Mouse (Mus musculus) neural tube, embryonic 14.5 days (tissue): Measurements from ENCODE around the gene Mia2. TPM values are rescaled to one million over a fixed set of nuclear protein-coding genes. Genes with fewer than 3 reads are reported as not detected.

Experiments
- ATAC-seq: fragments of 200-750 bp; cut with Nextera tagmentation; 2 replicates; pipeline ENCODE4 v1.8.0; 2017; ENCODE audit warnings: low read depth, mild to moderate bottlenecking, moderate TSS enrichment, moderate library complexity
- H3K27ac ChIP-seq: fragments of 300-500 bp; sonication (generic); 2 replicates; pipeline ENCODE4 v1.5.1; 2014; ENCODE audit warnings: low read depth, mild to moderate bottlenecking, control low read depth, low read length, moderate library complexity, mixed read lengths
- H3K27me3 ChIP-seq: fragments of 300-500 bp; sonication (generic); 2 replicates; pipeline ENCODE4 v1.6.1; 2014; ENCODE audit warnings: low read length; ENCODE audit not compliant: control insufficient read depth, insufficient read depth
- H3K36me3 ChIP-seq: fragments of 300-500 bp; sonication (generic); 2 replicates; pipeline ENCODE4 v1.6.1; 2014; ENCODE audit warnings: low read length, mixed read lengths; ENCODE audit not compliant: control insufficient read depth, insufficient read depth
- H3K4me1 ChIP-seq: fragments of 300-500 bp; sonication (generic); 2 replicates; pipeline ENCODE4 v1.6.1; 2014; ENCODE audit warnings: low read length; ENCODE audit not compliant: control insufficient read depth, insufficient read depth
- H3K4me2 ChIP-seq: fragments of 300-500 bp; sonication (generic); 2 replicates; pipeline ENCODE4 v1.6.1; 2014; ENCODE audit warnings: mild to moderate bottlenecking, low read depth, low read length, control low read depth
- H3K4me3 ChIP-seq: fragments of 300-500 bp; sonication (generic); 2 replicates; pipeline ENCODE4 v1.5.1; 2014; ENCODE audit warnings: low read depth, low read length, control low read depth, mixed read lengths
- H3K9ac ChIP-seq: fragments of 300-500 bp; sonication (generic); replicated peaks from 2 replicates; pipeline ENCODE4 v1.6.1; 2014; ENCODE audit warnings: low read depth, mild to moderate bottlenecking, control low read depth, low read length, mixed read lengths
- H3K9me3 ChIP-seq: fragments of 300-500 bp; sonication (generic); 2 replicates; pipeline ENCODE4 v1.6.1; 2016; ENCODE audit warnings: low read length; ENCODE audit not compliant: control insufficient read depth
- WGBS: fragments of 180-500 bp; shearing (Covaris S2); extraction: QIAGEN DNeasy Blood & Tissue Kit; methylation state at CpG from one replicate; pipeline ENCODE4 v1.1.7; 2014; 5-methylcytosine and 5-hydroxymethylcytosine counted together
- polyA plus RNA-seq: library from polyadenylated mRNA; unstranded; fragments of >200 nt; fragmentation: Nextera tagmentation; extraction: Ambion mirVana; gene quantifications from 2 replicates; pipeline ENCODE4 v1.2.1, GENCODE M21; 2014

Gene Mia2
- polyA plus RNA-seq, 1 experiment from 2014 or later, result 41.4 TPM

DNA sequence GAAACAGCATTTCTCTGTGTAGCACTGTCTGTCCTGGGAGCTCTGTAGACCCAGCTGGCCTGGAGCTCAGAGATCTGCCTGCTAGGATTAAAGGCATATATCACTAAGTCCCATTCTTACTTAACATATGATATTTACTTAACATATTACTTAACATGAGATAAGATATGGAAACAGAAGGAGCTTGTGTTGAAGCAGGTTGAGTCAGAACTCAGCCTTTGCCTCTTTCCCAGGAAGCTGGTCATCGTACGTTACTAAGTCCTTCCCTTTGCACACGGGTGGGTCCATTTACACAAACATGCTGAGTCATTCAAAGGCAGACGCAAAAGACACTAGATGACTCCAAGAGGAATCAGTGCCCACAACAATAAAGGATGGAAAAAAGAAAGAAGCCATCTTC is 103.2 kb downstream of the Mia2 start:
- no peak overlapping the region for H3K4me3 ChIP-seq
- H3K4me1 ChIP-seq, result no peaks in the 10 kb centered on the region
- H3K9ac ChIP-seq, result no peak overlapping the region
- 84% methylated on average over 4 of the region's 4 CpGs for WGBS
- H3K4me2 ChIP-seq, result no peak overlapping the region
- no peaks in the 10 kb centered on the region for H3K27me3 ChIP-seq
- no peaks in the 10 kb centered on the region for H3K9me3 ChIP-seq
- H3K27ac ChIP-seq, result no peak overlapping the region
- ATAC-seq, result no peak
- H3K36me3 ChIP-seq, result peaks cover 11% of the 10 kb centered on the region; the same call in 1 of the 2 replicates

DNA sequence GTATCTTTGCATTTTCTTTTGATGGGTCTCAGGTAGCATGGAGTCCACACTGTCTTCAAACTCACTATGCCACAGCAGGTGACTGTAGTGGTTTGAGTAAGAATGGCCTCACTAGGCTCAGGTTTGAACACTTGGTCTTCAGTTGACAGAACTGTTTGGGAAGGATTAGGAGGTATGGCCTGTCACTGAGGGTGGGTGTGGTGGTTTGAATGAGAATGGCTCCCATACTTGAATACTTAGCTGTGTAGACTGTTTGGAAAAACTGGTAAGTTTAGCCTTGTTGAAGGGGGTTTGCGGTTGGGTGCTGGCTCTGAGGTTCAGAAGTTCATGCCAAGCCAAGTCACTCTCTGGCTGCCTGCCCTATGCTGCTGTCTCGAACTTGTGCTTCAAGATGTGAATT is 103.8 kb downstream of the Mia2 start:
- Histone ChIP-seq H3K4me3 (no peak overlapping the region), H3K36me3 (peaks cover 11% of the 10 kb centered on the region; the same call in 1 of the 2 replicates), H3K4me1 (no peaks in the 10 kb centered on the region), H3K4me2 (no peak overlapping the region), H3K27me3 (no peaks in the 10 kb centered on the region), H3K9ac (no peak overlapping the region), H3K27ac (no peak overlapping the region), H3K9me3 (no peaks in the 10 kb centered on the region)
- no peak for ATAC-seq
- 94% methylated on average over 2 of the region's 2 CpGs for WGBS

DNA sequence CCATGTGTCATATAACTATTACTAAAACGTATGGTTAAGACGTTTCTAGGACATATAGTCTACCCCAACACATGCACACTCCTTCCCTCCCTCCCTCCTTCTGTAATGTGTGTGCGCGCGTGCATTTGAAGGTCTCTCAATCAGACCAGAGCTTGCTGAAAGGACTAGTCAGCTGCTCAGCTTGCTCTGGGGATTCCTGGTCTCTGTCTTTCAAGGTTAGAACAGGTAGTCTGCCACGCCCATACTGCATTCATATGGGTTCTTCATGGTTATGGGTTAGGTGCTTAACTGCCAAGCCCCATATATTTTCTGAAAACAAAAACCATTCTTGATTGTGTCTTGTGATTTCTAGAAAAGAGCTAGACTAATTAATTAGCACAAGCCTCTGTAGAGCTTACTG is 110.0 kb downstream of the Mia2 start:
- H3K9ac ChIP-seq, result no peak overlapping the region
- ATAC-seq, result no peak
- no peaks in the 10 kb centered on the region for H3K27me3 ChIP-seq
- 93% methylated on average over 6 of the region's 6 CpGs for WGBS
- H3K9me3 ChIP-seq, result no peaks in the 10 kb centered on the region
- H3K4me1 ChIP-seq, result no peaks in the 10 kb centered on the region
- H3K36me3 ChIP-seq, result peaks cover 9% of the 10 kb centered on the region; the same call in 1 of the 2 replicates
- no peak overlapping the region for H3K4me2 ChIP-seq
- H3K4me3 ChIP-seq, result no peak overlapping the region
- H3K27ac ChIP-seq, result no peak overlapping the region

GRCm38 (mm10) chr12:59206208-59206999 is 110.8 kb downstream of the Mia2 start:
- ATAC-seq, result no peak
- 94% methylated on average over 4 of the region's 4 CpGs for WGBS
- no peak overlapping the region for H3K4me2 ChIP-seq
- H3K36me3 ChIP-seq, result peaks cover 1% of the 10 kb centered on the region; the same call in 1 of the 2 replicates
- H3K9me3 ChIP-seq, result no peaks in the 10 kb centered on the region
- no peaks in the 10 kb centered on the region for H3K27me3 ChIP-seq
- H3K4me3 ChIP-seq, result no peak overlapping the region
- no peak overlapping the region for H3K27ac ChIP-seq
- H3K9ac ChIP-seq, result no peak overlapping the region
- no peaks in the 10 kb centered on the region for H3K4me1 ChIP-seq

DNA sequence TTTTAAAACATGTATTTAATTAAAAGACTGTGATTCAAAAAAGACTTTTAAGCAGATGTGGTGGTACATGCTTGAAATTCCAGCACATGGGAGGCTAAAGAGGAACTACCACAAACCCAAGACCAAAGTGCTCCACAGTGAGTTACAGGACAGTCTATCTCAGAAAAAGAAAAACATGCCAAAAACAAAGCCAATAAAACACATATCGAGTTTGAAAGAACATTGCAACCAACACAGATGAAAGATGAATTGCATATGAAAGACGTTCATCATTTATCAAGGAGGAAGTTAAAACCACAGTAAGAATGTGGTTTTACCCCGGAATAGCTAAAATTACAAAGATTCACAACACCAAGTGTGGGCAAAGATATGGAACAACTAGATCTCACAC is 111.4 kb downstream of the Mia2 start:
- ATAC-seq, result no peak
- Histone ChIP-seq H3K4me3 (no peak overlapping the region), H3K4me1 (no peaks in the 10 kb centered on the region), H3K9me3 (no peaks in the 10 kb centered on the region), H3K27me3 (no peaks in the 10 kb centered on the region), H3K36me3 (no peaks in the 10 kb centered on the region), H3K4me2 (no peak overlapping the region), H3K9ac (no peak overlapping the region), H3K27ac (no peak overlapping the region)
- 93% methylated on average over 3 of the region's 3 CpGs for WGBS

- Histone ChIP-seq H3K4me2 (no peak overlapping the region), H3K4me3 (no peak overlapping the region), H3K27ac (no peak overlapping the region), H3K9me3 (no peaks in the 10 kb centered on the region), H3K36me3 (no peaks in the 10 kb centered on the region), H3K27me3 (no peaks in the 10 kb centered on the region), H3K9ac (no peak overlapping the region), H3K4me1 (no peaks in the 10 kb centered on the region)
- ATAC-seq, result no peak
- 100% methylated on average over 1 of the region's 1 CpGs for WGBS
Observed at GRCm38 (mm10) chr12:59207814-59208213, 112.2 kb downstream of the Mia2 start.

DNA sequence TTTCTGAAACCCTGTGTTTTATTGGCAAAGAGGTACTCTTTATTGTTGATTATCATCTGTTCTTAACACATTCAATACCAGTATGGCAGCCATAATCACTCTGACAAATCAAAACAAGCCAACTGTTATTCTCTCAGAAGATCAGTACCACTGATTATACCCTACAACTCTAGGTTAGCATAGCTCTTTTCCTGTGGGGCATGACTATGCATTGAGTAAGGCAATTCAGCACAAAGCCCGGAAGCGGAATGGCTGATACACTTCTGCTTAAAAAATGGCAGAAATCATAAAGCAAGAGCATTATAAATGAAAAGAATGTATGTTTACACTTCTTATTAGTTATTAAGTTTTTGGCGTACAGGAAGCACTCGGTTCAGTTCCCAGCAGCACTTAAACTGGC is 120.6 kb downstream of the Mia2 start:
- 95% methylated on average over 4 of the region's 4 CpGs for WGBS
- ATAC-seq, result no peak
- Histone ChIP-seq H3K36me3 (no peaks in the 10 kb centered on the region), H3K4me1 (peaks cover 22% of the 10 kb centered on the region), H3K9ac (no peak overlapping the region), H3K27me3 (no peaks in the 10 kb centered on the region), H3K4me3 (no peak overlapping the region), H3K4me2 (0 out of 2 replicates have a peak overlapping the region, but pooled peaks have one; percentile 19), H3K27ac (no peak overlapping the region), H3K9me3 (no peaks in the 10 kb centered on the region)

DNA sequence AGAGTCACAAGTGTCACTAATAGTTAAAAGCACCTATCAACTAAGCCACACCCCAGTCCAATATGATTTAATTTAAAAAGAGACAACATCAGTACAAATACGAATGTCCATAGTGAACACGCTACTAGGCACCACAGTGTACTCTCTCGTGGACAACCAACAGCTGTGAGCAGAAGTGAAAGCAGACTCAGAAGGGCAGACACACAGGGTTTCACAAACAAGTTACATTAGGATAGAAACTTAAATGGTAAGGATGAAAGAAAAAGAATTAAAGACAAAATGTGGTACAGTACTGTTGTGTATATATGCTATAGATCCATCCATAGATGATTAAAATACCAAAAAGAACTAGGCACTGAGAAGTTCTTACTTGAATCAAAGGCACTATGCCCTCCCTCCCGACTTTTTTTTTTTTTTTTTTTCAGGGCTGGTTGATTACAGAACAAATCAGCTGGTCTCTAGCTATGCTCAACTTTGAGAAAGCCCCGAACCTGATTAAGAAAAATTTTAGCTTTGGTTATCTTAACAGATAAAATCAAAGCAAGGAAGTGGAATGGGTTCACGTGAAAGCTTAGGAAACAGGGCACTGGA is 121.2 kb downstream of the Mia2 start:
- peak overlapping the region; percentile 90; the same call in 1 of the 2 replicates for H3K4me2 ChIP-seq
- H3K36me3 ChIP-seq, result no peaks in the 10 kb centered on the region
- no peak for ATAC-seq
- H3K4me1 ChIP-seq, result peaks cover 22% of the 10 kb centered on the region
- no peaks in the 10 kb centered on the region for H3K27me3 ChIP-seq
- no peak overlapping the region for H3K4me3 ChIP-seq
- no peaks in the 10 kb centered on the region for H3K9me3 ChIP-seq
- H3K9ac ChIP-seq, result no peak overlapping the region
- no peak overlapping the region for H3K27ac ChIP-seq
- 85% methylated on average over 6 of the region's 6 CpGs for WGBS

- Histone ChIP-seq H3K4me1 (peaks cover 22% of the 10 kb centered on the region), H3K36me3 (no peaks in the 10 kb centered on the region), H3K9me3 (no peaks in the 10 kb centered on the region), H3K9ac (peak overlapping the region; percentile 16; the same call in 1 of the 2 replicates), H3K27me3 (no peaks in the 10 kb centered on the region), H3K27ac (no peak overlapping the region), H3K4me2 (peak overlapping the region; percentile 90; the same call in 1 of the 2 replicates), H3K4me3 (peak overlapping the region; percentile 98)
- no peak for ATAC-seq
- 86% methylated on average over 3 of the region's 3 CpGs for WGBS
Observed at GRCm38 (mm10) chr12:59217331-59217730, 121.7 kb downstream of the Mia2 start.
